Mouse (Mus musculus) megakaryocyte, embryonic 14.5 days (primary cell): ENCODE data around the gene Sphkap.

Experiments
- FLI1 ChIP-seq: IDR thresholded peaks from 2 replicates; pipeline ENCODE4 v1.6.1; 2012; ENCODE audit warnings: low read length, inconsistent platforms, mixed read lengths
- GATA1 ChIP-seq: IDR thresholded peaks from 3 replicates; pipeline ENCODE4 v1.6.1; 2012; ENCODE audit warnings: mixed read lengths, low read length, inconsistent platforms, borderline replicate concordance

- TF ChIP-seq GATA1: no peak
- TF ChIP-seq FLI1: no peak
Measured at GRCm38 (mm10) chr1:83223072-83223471, 184.9 kb downstream of the Sphkap start.
